Mouse (Mus musculus) stomach, postnatal 0 days (tissue): ENCODE measurements around the gene Tmprss6.

Experiments used
- CTCF ChIP-seq: IDR thresholded peaks from 2 replicates; pipeline ENCODE4 v1.5.1; 2016; ENCODE audit warnings: antibody characterized with exemption, low read depth, mild to moderate bottlenecking, moderate library complexity
- EP300 ChIP-seq: optimal IDR thresholded peaks from 2 replicates; pipeline ENCODE3; 2016; ENCODE audit warnings: antibody characterized with exemption

- no peak for TF ChIP-seq CTCF
- no peak for TF ChIP-seq EP300
Measured at GRCm38 (mm10) chr15:78449131-78449530, 19.3 kb downstream of the Tmprss6 start.
